Mouse (Mus musculus): ENCODE data around the gene Sema5b. TPM values are rescaled to one million over a fixed set of nuclear protein-coding genes. Genes with fewer than 3 reads are reported as not detected.

Sema5b gene
- total and polyA plus RNA-seq, 3 experiments = not detected

DNA sequence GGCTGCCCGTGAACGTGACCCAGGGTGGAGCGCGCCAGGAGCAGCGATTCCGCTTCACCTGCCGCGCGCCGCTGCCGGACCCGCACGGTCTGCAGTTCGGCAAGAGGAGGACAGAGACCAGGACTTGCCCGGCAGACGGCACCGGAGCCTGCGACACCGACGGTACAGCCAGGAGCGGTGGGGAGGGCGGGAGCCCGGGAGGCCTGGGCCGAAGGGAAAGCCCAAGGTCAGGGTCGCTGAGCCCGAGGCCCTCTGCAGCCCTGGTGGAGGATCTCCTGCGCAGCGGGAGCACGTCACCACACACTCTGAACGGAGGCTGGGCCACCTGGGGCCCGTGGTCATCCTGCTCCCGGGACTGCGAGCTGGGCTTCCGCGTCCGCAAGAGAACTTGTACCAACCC, 119.3 kb downstream of the Sema5b start:
- H3K9ac ChIP-seq (ENCODE audit: control insufficient read depth, low read depth, low read length, poor library complexity, severe bottlenecking) = no peak overlapping the region
- no peak for TF ChIP-seq NELFE (IDR thresholded peaks at IDR 0.05; ENCODE audit: low read depth, low read length)
- no peak for TF ChIP-seq SMC3 (IDR thresholded peaks at IDR 0.05; ENCODE audit: low read depth, low read length)
- TF ChIP-seq MYB (IDR thresholded peaks at IDR 0.05; ENCODE audit: low read depth, low read length) = no peak
- no peak overlapping the region for H3K27ac ChIP-seq (ENCODE audit: control insufficient read depth, low read depth, low read length)
- H3K4me3 ChIP-seq (ENCODE audit: control insufficient read depth in 1 of 2, insufficient read depth in 1 of 2, low read depth in 2 of 2, low read length in 2 of 2) = no peak overlapping the region
- DNase-seq (ENCODE audit: low read depth, low spot score) = no peak
- no peaks in the 10 kb centered on the region for H3K27me3 ChIP-seq (ENCODE audit: control insufficient read depth in 1 of 2, insufficient read depth in 2 of 2, low read length in 2 of 2)
- no peaks in the 10 kb centered on the region for H3K36me3 ChIP-seq (ENCODE audit: control insufficient read depth in 1 of 2, insufficient read depth in 2 of 2, low read length in 2 of 2)
- no peaks in the 10 kb centered on the region for H3K79me2 ChIP-seq (ENCODE audit: control insufficient read depth, insufficient read depth, low read length, poor library complexity)
- no peaks in the 10 kb centered on the region for H3K4me1 ChIP-seq (ENCODE audit: control insufficient read depth in 1 of 2, insufficient read depth in 2 of 2, low read length in 2 of 2)
- no peaks in the 10 kb centered on the region for H3K9me3 ChIP-seq (replicated peaks; ENCODE audit: insufficient read depth, low read length)

DNA sequence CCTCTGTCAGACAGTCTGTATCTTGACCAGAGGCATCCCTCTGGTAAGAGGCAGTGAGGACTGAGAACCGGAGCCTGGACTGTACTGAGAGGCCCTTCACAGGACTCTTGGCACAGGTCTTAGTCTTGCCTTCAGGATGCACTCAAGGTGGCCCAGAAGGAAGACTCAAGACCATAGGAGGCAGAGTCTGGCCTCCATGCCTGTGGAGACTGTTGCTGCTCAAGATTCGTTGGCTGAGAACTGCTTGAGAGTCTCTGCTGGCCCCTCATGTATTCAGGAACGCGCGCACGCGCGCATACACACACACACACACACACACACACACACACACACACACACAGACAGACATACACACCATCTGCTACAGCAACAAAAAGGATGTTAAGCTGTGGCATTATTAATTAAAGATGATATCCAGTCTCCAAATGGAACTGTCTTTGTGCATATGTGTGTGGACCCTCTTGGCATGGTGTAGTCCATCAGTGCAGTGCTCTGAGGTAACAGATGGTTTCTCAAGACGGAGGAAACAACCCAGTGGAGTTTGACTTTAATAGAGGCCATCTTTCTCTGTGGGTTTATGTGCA, 123.0 kb downstream of the Sema5b start:
- Histone ChIP-seq H3K79me2 (ENCODE audit: control insufficient read depth, insufficient read depth, low read length, poor library complexity) (no peaks in the 10 kb centered on the region), H3K4me1 (ENCODE audit: control insufficient read depth in 1 of 2, insufficient read depth in 2 of 2, low read length in 2 of 2) (no peaks in the 10 kb centered on the region), H3K9ac (ENCODE audit: control insufficient read depth, low read depth, low read length, poor library complexity, severe bottlenecking) (no peak overlapping the region), H3K27ac (ENCODE audit: control insufficient read depth, low read depth, low read length) (no peak overlapping the region), H3K36me3 (ENCODE audit: control insufficient read depth in 1 of 2, insufficient read depth in 2 of 2, low read length in 2 of 2) (no peaks in the 10 kb centered on the region), H3K4me3 (ENCODE audit: control insufficient read depth in 1 of 2, insufficient read depth in 1 of 2, low read depth in 2 of 2, low read length in 2 of 2) (no peak overlapping the region), H3K9me3 (replicated peaks; ENCODE audit: insufficient read depth, low read length) (no peaks in the 10 kb centered on the region), H3K27me3 (ENCODE audit: control insufficient read depth in 1 of 2, insufficient read depth in 2 of 2, low read length in 2 of 2) (peaks cover 0 to 1% of the 10 kb centered on the region in 2 experiments; a peak in 1 of 4 replicates)
- no peak for DNase-seq (ENCODE audit: low read depth, low spot score)
- no peak for TF ChIP-seq NELFE (IDR thresholded peaks at IDR 0.05; ENCODE audit: low read depth, low read length)

DNA sequence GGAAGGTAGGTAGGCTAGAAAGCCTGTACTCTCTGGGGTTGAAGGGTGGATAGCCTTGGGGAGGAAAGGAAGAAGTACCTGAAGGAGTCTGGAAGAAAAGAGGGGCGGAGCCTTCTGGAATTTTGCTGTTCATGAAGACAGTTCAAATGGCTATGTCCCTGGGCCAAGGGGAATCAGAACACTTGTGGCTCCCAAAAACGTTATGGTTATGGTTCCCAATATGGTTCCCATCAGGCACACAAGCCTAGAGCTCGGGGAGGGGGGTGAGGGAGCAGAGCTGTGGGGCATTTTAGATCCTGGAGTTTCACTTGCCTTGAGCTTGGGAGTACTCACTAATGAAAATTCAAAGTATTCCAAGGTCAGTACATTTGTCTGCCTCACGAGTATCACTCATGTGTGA, 123.9 kb downstream of the Sema5b start:
- no peaks in the 10 kb centered on the region for H3K9me3 ChIP-seq (replicated peaks; ENCODE audit: insufficient read depth, low read length)
- H3K4me1 ChIP-seq (ENCODE audit: control insufficient read depth in 1 of 2, insufficient read depth in 2 of 2, low read length in 2 of 2) = no peaks in the 10 kb centered on the region
- H3K79me2 ChIP-seq (ENCODE audit: control insufficient read depth, insufficient read depth, low read length, poor library complexity) = no peaks in the 10 kb centered on the region
- peaks cover 0 to 1% of the 10 kb centered on the region in 2 experiments; a peak in 1 of 4 replicates for H3K27me3 ChIP-seq (ENCODE audit: control insufficient read depth in 1 of 2, insufficient read depth in 2 of 2, low read length in 2 of 2)
- no peak overlapping the region for H3K9ac ChIP-seq (ENCODE audit: control insufficient read depth, low read depth, low read length, poor library complexity, severe bottlenecking)
- TF ChIP-seq USF2 (IDR thresholded peaks at IDR 0.05; ENCODE audit: borderline replicate concordance in 1 of 2, insufficient read depth in 1 of 2, low read depth in 1 of 2, low read length in 2 of 2) = no peak
- TF ChIP-seq JUND (IDR thresholded peaks at IDR 0.05; ENCODE audit: low read depth, low read length) = no peak
- TF ChIP-seq MAX (IDR thresholded peaks at IDR 0.05; ENCODE audit: low read length) = no peak
- no peak for TF ChIP-seq GABPA (IDR thresholded peaks at IDR 0.05; ENCODE audit: low read depth, low read length)
- TF ChIP-seq TCF12 (IDR thresholded peaks at IDR 0.05; ENCODE audit: low read depth, low read length) = no peak
- TF ChIP-seq MAZ (IDR thresholded peaks at IDR 0.05; ENCODE audit: low read depth, low read length) = no peak
- no peak for TF ChIP-seq NELFE (IDR thresholded peaks at IDR 0.05; ENCODE audit: low read depth, low read length)
- no peak for TF ChIP-seq CHD1 (IDR thresholded peaks at IDR 0.05; ENCODE audit: low read depth, low read length)
- TF ChIP-seq CHD2 (IDR thresholded peaks at IDR 0.05; ENCODE audit: low read length) = no peak
- no peak for TF ChIP-seq SMC3 (IDR thresholded peaks at IDR 0.05; ENCODE audit: low read depth, low read length)
- no peak for TF ChIP-seq MYB (IDR thresholded peaks at IDR 0.05; ENCODE audit: low read depth, low read length)
- H3K36me3 ChIP-seq (ENCODE audit: control insufficient read depth in 1 of 2, insufficient read depth in 2 of 2, low read length in 2 of 2) = no peaks in the 10 kb centered on the region
- no peak overlapping the region for H3K27ac ChIP-seq (ENCODE audit: control insufficient read depth, low read depth, low read length)
- no peak overlapping the region for H3K4me3 ChIP-seq (ENCODE audit: control insufficient read depth in 1 of 2, insufficient read depth in 1 of 2, low read depth in 2 of 2, low read length in 2 of 2)
- DNase-seq (ENCODE audit: low read depth, low spot score) = no peak
